Mouse (Mus musculus): Measurements from ENCODE around the gene Scgb1b12. TPM values are rescaled to one million over a fixed set of nuclear protein-coding genes. Genes with fewer than 3 reads are reported as not detected.
"Not testable (repeated sequence)": the region's sequence is repeated elsewhere in the genome, so short reads cannot be mapped to it uniquely, and the experiment has no call there.

Gene Scgb1b12
- not detected for total RNA-seq (2021)
- long read RNA-seq, experiment 1 = 0 reads
- long read RNA-seq, experiment 2 = 0 reads

GRCm38 (mm10) chr7:32333882-32334281, at the start of gene Scgb1b12:
Gene Scgb1b12, plus strand, starts transcription at chr7:32334182.
- not testable (repeated sequence) for DNase-seq (ENCODE audit: low spot score)

GRCm38 (mm10) chr7:32327145-32327544, 6.8 kb upstream of the Scgb1b12 start, which contains the start of gene Scgb2b12:
Gene Scgb2b12, minus strand, starts transcription at chr7:32327245.
- not testable (repeated sequence) for DNase-seq (ENCODE audit: low spot score)

Other genes with a start within 250 kb of the Scgb1b12 start
- not detected for gene Scgb1b10, start 233.3 kb upstream of the Scgb1b12 start, total RNA-seq (2021)
- gene Scgb2b11, start 123.0 kb upstream of the Scgb1b12 start, total RNA-seq (2021) = not detected
- gene Scgb1b11, start 111.3 kb upstream of the Scgb1b12 start, total RNA-seq (2021) = not detected
- gene Scgb2b12, start 6.9 kb upstream of the Scgb1b12 start, total RNA-seq (2021) = not detected
- not detected for gene Scgb1b29, start 107.4 kb downstream of the Scgb1b12 start, total RNA-seq (2021)